Mouse (Mus musculus) forebrain, embryonic 15.5 days (tissue): ENCODE measurements around the gene Lamb2. TPM values are rescaled to one million over a fixed set of nuclear protein-coding genes. Genes with fewer than 3 reads are reported as not detected.

Experiments used
- ATAC-seq: fragments of 200-750 bp; cut with Nextera tagmentation; replicated peaks from 2 replicates; pipeline ENCODE4 v1.8.0; 2017; ENCODE audit warnings: mild to moderate bottlenecking, moderate TSS enrichment, moderate library complexity
- H3K27ac ChIP-seq: fragments of 300-500 bp; sonication (generic); replicated peaks from 2 replicates; pipeline ENCODE4 v1.5.1; 2015; ENCODE audit warnings: mild to moderate bottlenecking, inconsistent platforms
- H3K27me3 ChIP-seq: fragments of 300-500 bp; sonication (generic); 2 replicates; pipeline ENCODE4 v1.6.1; 2015; ENCODE audit warnings: inconsistent platforms
- H3K36me3 ChIP-seq: fragments of 300-500 bp; sonication (generic); 2 replicates; pipeline ENCODE4 v1.6.1; 2015; ENCODE audit warnings: mild to moderate bottlenecking, inconsistent platforms
- H3K4me1 ChIP-seq: fragments of 300-500 bp; sonication (generic); 2 replicates; pipeline ENCODE4 v1.6.1; 2015; ENCODE audit warnings: inconsistent platforms
- H3K4me2 ChIP-seq: fragments of 300-500 bp; sonication (generic); replicated peaks from 2 replicates; pipeline ENCODE4 v1.6.1; 2015; ENCODE audit warnings: mild to moderate bottlenecking, inconsistent platforms
- H3K4me3 ChIP-seq: fragments of 300-500 bp; sonication (generic); 2 replicates; pipeline ENCODE4 v1.5.1; 2015; ENCODE audit warnings: mild to moderate bottlenecking, inconsistent platforms
- H3K9ac ChIP-seq: fragments of 300-500 bp; sonication (generic); replicated peaks from 2 replicates; pipeline ENCODE4 v1.6.1; 2015; ENCODE audit warnings: mild to moderate bottlenecking, inconsistent platforms
- H3K9me3 ChIP-seq: fragments of 300-500 bp; sonication (generic); 2 replicates; pipeline ENCODE4 v1.6.1; 2016; ENCODE audit warnings: inconsistent platforms
- WGBS: fragments of 180-500 bp; shearing (Covaris S2); methylation state at CpG from one replicate; pipeline ENCODE4 v1.1.7; 2015; ENCODE audit warnings: mixed read lengths; 5-methylcytosine and 5-hydroxymethylcytosine counted together
- polyA plus RNA-seq: library from polyadenylated mRNA; unstranded; fragments of >200 nt; fragmentation: Nextera tagmentation; extraction: Ambion mirVana; gene quantifications from 2 replicates; pipeline ENCODE4 v1.2.1, GENCODE M21; 2015

The Lamb2 gene
- polyA plus RNA-seq, 1 experiment from 2014 or later: 15.7 TPM

- Histone ChIP-seq H3K4me2 (no peak overlapping the region), H3K4me1 (peaks cover 15% of the 10 kb centered on the region), H3K27ac (no peak overlapping the region), H3K4me3 (no peak overlapping the region), H3K9ac (no peak overlapping the region), H3K36me3 (no peaks in the 10 kb centered on the region), H3K9me3 (no peaks in the 10 kb centered on the region), H3K27me3 (no peaks in the 10 kb centered on the region)
- ATAC-seq: no peak
- 97% methylated on average over 8 of the region's 8 CpGs for WGBS
Measured at GRCm38 (mm10) chr9:108486973-108487530, 7.5 kb downstream of the Lamb2 start.

- Histone ChIP-seq H3K4me1 (peaks cover 20% of the 10 kb centered on the region), H3K36me3 (peaks cover 11% of the 10 kb centered on the region), H3K27me3 (no peaks in the 10 kb centered on the region), H3K27ac (no peak overlapping the region), H3K4me2 (no peak overlapping the region), H3K9ac (no peak overlapping the region), H3K9me3 (no peaks in the 10 kb centered on the region), H3K4me3 (no peak overlapping the region)
- no peak for ATAC-seq
- WGBS: 94% methylated on average over 17 of the region's 17 CpGs
Measured at GRCm38 (mm10) chr9:108488403-108488802, 8.9 kb downstream of the Lamb2 start.

- Histone ChIP-seq H3K4me3 (no peak overlapping the region), H3K4me2 (no peak overlapping the region), H3K4me1 (peaks cover 20% of the 10 kb centered on the region), H3K9me3 (no peaks in the 10 kb centered on the region), H3K36me3 (peaks cover 19% of the 10 kb centered on the region), H3K9ac (no peak overlapping the region), H3K27ac (peak overlapping the region; percentile 94), H3K27me3 (no peaks in the 10 kb centered on the region)
- WGBS: 96% methylated on average over 20 of the region's 20 CpGs
- no peak for ATAC-seq
Measured at GRCm38 (mm10) chr9:108489215-108489614, 9.7 kb downstream of the Lamb2 start.

- Histone ChIP-seq H3K9me3 (no peaks in the 10 kb centered on the region), H3K27me3 (no peaks in the 10 kb centered on the region), H3K36me3 (peaks cover 26% of the 10 kb centered on the region), H3K27ac (peak overlapping the region; percentile 94), H3K4me3 (peak overlapping the region; percentile 80), H3K4me2 (peak overlapping the region; percentile 63), H3K4me1 (peaks cover 20% of the 10 kb centered on the region), H3K9ac (peak overlapping the region; percentile 89)
- 66% methylated on average over 26 of the region's 26 CpGs for WGBS
- peak; percentile 36 for ATAC-seq
Measured at GRCm38 (mm10) chr9:108489702-108490558, 10.4 kb downstream of the Lamb2 start.

GRCm38 (mm10) chr9:108490559-108491285, 11.2 kb downstream of the Lamb2 start, which contains the start of gene Usp19:
TSS of gene Usp19 (plus strand) at chr9:108490602.
- H3K36me3 ChIP-seq: peaks cover 34% of the 10 kb centered on the region
- WGBS: under 1% methylated on average over 68 of the region's 69 CpGs

GRCm38 (mm10) chr9:108491286-108491580, 11.7 kb downstream of the Lamb2 start:
- 11% methylated on average over 12 of the region's 12 CpGs for WGBS
- no peak for ATAC-seq
- peak overlapping the region; percentile 94 for H3K27ac ChIP-seq
- no peaks in the 10 kb centered on the region for H3K27me3 ChIP-seq
- H3K9ac ChIP-seq: peak overlapping the region; percentile 89
- H3K9me3 ChIP-seq: no peaks in the 10 kb centered on the region
- H3K36me3 ChIP-seq: peaks cover 40% of the 10 kb centered on the region
- peak overlapping the region; percentile 63 for H3K4me2 ChIP-seq
- H3K4me3 ChIP-seq: peak overlapping the region; percentile 80
- peaks cover 20% of the 10 kb centered on the region for H3K4me1 ChIP-seq

More at GRCm38 (mm10) chr9:108490559-108491285, 11.2 kb downstream of the Lamb2 start, which contains the start of gene Usp19:
- H3K4me1 ChIP-seq: peaks cover 20% of the 10 kb centered on the region
- H3K9me3 ChIP-seq: no peaks in the 10 kb centered on the region
- peak within 1 kb of the TSS; percentile 80 for H3K4me3 ChIP-seq
- H3K9ac ChIP-seq: peak within 1 kb of the TSS; percentile 89
- H3K4me2 ChIP-seq: peak within 1 kb of the TSS; percentile 63
- ATAC-seq: peak; percentile 96
- peak within 1 kb of the TSS; percentile 94 for H3K27ac ChIP-seq
- H3K27me3 ChIP-seq: no peaks in the 10 kb centered on the region

GRCm38 (mm10) chr9:108492043-108492750, 12.7 kb downstream of the Lamb2 start:
- H3K4me3 ChIP-seq: peak overlapping the region; percentile 80; the same call in 1 of the 2 replicates
- WGBS: 89% methylated on average over 16 of the region's 16 CpGs
- H3K9me3 ChIP-seq: no peaks in the 10 kb centered on the region
- peak overlapping the region; percentile 63 for H3K4me2 ChIP-seq
- no peak overlapping the region for H3K27ac ChIP-seq
- H3K4me1 ChIP-seq: peaks cover 20% of the 10 kb centered on the region
- peak overlapping the region; percentile 17 for H3K9ac ChIP-seq
- H3K27me3 ChIP-seq: no peaks in the 10 kb centered on the region
- peaks cover 49% of the 10 kb centered on the region for H3K36me3 ChIP-seq
- no peak for ATAC-seq

GRCm38 (mm10) chr9:108493246-108493645, 13.7 kb downstream of the Lamb2 start:
- ATAC-seq: no peak
- H3K36me3 ChIP-seq: peaks cover 59% of the 10 kb centered on the region
- WGBS: 94% methylated on average over 8 of the region's 8 CpGs
- H3K4me1 ChIP-seq: peaks cover 20% of the 10 kb centered on the region
- H3K9ac ChIP-seq: no peak overlapping the region
- H3K4me2 ChIP-seq: no peak overlapping the region
- H3K27ac ChIP-seq: no peak overlapping the region
- H3K27me3 ChIP-seq: no peaks in the 10 kb centered on the region
- H3K4me3 ChIP-seq: no peak overlapping the region
- H3K9me3 ChIP-seq: no peaks in the 10 kb centered on the region

GRCm38 (mm10) chr9:108494146-108494825, 14.8 kb downstream of the Lamb2 start:
- H3K9me3 ChIP-seq: no peaks in the 10 kb centered on the region
- peaks cover 20% of the 10 kb centered on the region for H3K4me1 ChIP-seq
- no peaks in the 10 kb centered on the region for H3K27me3 ChIP-seq
- no peak overlapping the region for H3K27ac ChIP-seq
- 97% methylated on average over 19 of the region's 19 CpGs for WGBS
- no peak for ATAC-seq
- H3K4me2 ChIP-seq: no peak overlapping the region
- H3K4me3 ChIP-seq: no peak overlapping the region
- H3K9ac ChIP-seq: no peak overlapping the region
- H3K36me3 ChIP-seq: peaks cover 70% of the 10 kb centered on the region

- no peak overlapping the region for H3K9ac ChIP-seq
- 86% methylated on average over 10 of the region's 10 CpGs for WGBS
- peaks cover 76% of the 10 kb centered on the region for H3K36me3 ChIP-seq
- H3K27ac ChIP-seq: no peak overlapping the region
- no peaks in the 10 kb centered on the region for H3K9me3 ChIP-seq
- no peaks in the 10 kb centered on the region for H3K27me3 ChIP-seq
- no peak for ATAC-seq
- H3K4me1 ChIP-seq: peaks cover 19% of the 10 kb centered on the region
- H3K4me2 ChIP-seq: no peak overlapping the region
- H3K4me3 ChIP-seq: no peak overlapping the region
Measured at GRCm38 (mm10) chr9:108494905-108495304, 15.4 kb downstream of the Lamb2 start.

- no peak overlapping the region for H3K27ac ChIP-seq
- no peaks in the 10 kb centered on the region for H3K9me3 ChIP-seq
- H3K4me3 ChIP-seq: no peak overlapping the region
- no peaks in the 10 kb centered on the region for H3K27me3 ChIP-seq
- WGBS: 94% methylated on average over 7 of the region's 7 CpGs
- H3K4me1 ChIP-seq: no peaks in the 10 kb centered on the region
- H3K4me2 ChIP-seq: no peak overlapping the region
- H3K9ac ChIP-seq: no peak overlapping the region
- peaks cover 91% of the 10 kb centered on the region for H3K36me3 ChIP-seq
- ATAC-seq: no peak
Measured at GRCm38 (mm10) chr9:108499231-108499630, 19.7 kb downstream of the Lamb2 start.
